Mouse (Mus musculus) lung, adult 2 months (tissue): ENCODE measurements around the gene Mettl7a1.

Experiments
- CTCF ChIP-seq: fragments of 200-500 bp; IDR thresholded peaks from 2 replicates; pipeline ENCODE4 v1.5.1; 2011; ENCODE audit warnings: mild to moderate bottlenecking, low read length, control low read depth; ENCODE audit not compliant: insufficient read depth
- POLR2A ChIP-seq: fragments of 200-500 bp; IDR thresholded peaks from 2 replicates; pipeline ENCODE4 v1.6.1; 2011; ENCODE audit warnings: low read depth, mild to moderate bottlenecking, control low read depth, low read length, borderline replicate concordance; ENCODE audit errors: extremely low read depth

- TF ChIP-seq CTCF (no peak), POLR2A (no peak)
Measured at GRCm38 (mm10) chr15:100276403-100276802, 27.5 kb upstream of the Mettl7a1 start.
